Mouse (Mus musculus) erythroblast, embryonic 14.5 days (primary cell): ENCODE measurements around the gene Cdk5r1.

ENCODE experiments used
- GATA1 ChIP-seq: IDR thresholded peaks from 2 replicates; pipeline ENCODE4 v1.6.1; 2012; ENCODE audit warnings: low read length, inconsistent platforms, mixed read lengths
- TAL1 ChIP-seq: IDR thresholded peaks from 3 replicates; pipeline ENCODE4 v1.6.1; 2012; ENCODE audit warnings: low read length, inconsistent platforms, mixed read lengths

DNA sequence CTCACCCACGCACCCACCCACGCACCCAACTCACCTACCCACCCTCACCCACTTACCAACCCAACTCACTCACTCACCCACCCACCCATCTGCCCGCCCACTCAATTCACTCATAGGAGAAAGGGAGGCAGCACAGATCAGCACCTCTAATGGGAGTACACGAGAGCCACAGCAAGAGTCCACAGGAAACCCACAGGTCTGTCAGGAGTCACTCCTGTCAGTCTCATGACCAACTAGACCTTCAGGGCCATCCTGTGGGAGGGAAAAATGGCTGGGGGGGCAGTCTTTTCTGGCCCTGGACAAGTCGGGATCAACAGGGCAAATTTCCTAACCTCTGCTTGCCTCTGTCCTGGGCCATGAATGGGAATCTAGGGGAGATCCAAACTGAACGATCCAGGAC, 31.0 kb downstream of the Cdk5r1 start:
- TF ChIP-seq GATA1, result no peak
- no peak for TF ChIP-seq TAL1
